Mouse (Mus musculus): Measurements from ENCODE around the gene Dnlz. TPM values are rescaled to one million over a fixed set of nuclear protein-coding genes. Genes with fewer than 3 reads are reported as not detected.
A peak's percentile ranks its signal among the peaks of the same experiment; 100 is the strongest.

Gene Dnlz
- total RNA-seq, 1 experiment from 2014 or later: 3.4 TPM

DNA sequence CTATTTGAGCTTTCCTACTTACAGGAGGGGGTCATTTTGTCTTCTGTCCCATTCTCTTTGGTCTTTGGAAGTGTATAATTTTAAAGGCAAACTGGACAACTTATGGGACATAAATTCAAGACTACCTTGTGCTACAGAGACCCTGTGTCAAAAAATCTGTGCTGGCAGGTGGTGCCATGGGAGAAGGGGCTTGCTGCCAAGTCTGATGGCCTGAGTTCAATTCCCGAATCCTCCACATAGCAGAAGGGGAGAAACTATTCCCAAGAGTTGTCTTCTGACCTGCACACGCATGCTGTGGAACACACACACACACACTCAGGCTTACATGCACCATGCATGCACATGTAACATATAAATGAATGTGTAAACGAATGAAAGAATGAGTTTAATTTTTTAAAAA is 45.2 kb downstream of the Dnlz start:
- no peak for ATAC-seq (replicated peaks; ENCODE audit: insufficient number of reproducible peaks, low FRiP score, low TSS enrichment, poor library complexity, severe bottlenecking)

DNA sequence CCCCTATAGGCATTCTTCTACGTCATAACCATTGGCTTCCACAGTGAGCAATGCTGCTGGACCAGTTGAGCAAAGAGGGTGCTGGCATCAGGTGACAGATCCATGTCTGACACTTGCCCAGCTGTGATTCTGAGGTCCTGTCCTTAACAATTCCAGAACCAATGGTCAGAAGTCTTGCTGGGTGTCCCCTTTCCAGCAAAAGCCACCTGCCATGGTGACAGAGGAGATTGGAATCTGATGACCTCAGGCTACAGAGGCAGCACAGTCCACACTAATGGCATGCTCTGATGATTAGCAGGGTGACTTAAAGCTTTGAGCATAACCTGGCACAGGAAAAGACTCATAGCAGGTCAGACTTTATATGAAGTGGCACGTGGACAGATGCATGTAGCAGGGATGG is 46.4 kb downstream of the Dnlz start:
- ATAC-seq (replicated peaks; ENCODE audit: insufficient number of reproducible peaks, low FRiP score, low TSS enrichment, poor library complexity, severe bottlenecking): no peak

DNA sequence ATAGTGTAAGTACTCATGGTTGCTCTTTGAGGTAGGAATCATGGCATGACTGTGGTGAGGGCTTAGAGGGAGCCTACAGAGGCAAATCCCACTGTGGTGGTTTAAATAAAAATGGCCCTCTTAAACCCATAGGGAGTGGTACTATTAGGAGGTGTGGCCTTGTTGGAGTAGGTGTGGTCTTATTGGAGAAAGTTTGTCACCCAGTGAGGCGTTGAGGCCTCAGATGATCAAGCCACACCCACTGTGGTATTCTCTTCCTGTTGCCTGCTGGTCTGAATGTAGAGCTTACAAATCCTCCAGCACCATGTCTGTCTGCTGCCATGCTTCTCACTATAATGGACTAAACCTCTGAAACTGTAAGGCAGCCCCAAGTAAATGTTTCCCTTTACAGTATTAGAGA is 47.2 kb downstream of the Dnlz start:
- no peak for ATAC-seq (replicated peaks; ENCODE audit: insufficient number of reproducible peaks, low FRiP score, low TSS enrichment, poor library complexity, severe bottlenecking)

DNA sequence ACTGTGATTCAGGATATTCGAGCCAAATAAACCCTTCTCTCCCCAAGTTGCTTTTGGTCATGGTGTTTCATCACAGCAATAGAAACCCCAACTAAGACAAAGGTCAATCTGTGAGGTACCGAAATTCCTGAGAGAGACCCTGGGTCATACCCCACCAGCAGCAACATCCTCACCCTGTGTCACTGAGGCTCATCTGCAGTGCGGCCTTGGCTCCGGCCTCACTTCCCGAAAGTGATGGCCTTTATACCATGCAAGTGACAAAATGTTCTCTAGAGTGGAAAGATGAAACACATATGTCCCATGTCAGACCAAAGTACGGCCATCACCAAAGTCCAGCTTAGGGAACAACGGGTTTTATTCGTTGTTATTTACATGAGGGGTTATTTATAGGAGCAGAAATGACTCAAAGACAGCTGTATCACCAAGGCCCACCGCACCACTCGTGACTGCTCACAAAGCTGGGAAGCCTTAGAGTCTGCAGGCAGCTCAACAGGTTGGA is 49.9 kb downstream of the Dnlz start:
- no peak for ATAC-seq (replicated peaks; ENCODE audit: insufficient number of reproducible peaks, low FRiP score, low TSS enrichment, poor library complexity, severe bottlenecking)

DNA sequence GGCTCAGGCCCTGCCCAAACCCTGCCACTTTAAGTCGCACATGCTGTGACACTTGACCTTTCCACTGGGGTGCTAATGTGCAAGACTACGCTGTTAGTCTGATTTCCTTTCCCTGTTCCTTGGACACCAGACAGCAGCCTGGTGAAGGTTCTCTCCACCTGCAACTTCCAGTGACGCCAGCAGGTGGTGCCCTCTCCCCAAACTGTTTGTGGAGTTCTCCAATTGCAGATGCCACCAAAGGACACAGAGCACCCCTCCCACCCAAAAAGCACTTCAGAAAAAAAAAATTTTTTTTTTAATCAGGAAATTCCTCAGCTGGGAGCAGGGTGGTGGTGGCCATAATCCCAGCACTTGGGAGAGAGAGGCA is 51.1 kb downstream of the Dnlz start:
- ATAC-seq (replicated peaks; ENCODE audit: insufficient number of reproducible peaks, low FRiP score, low TSS enrichment, poor library complexity, severe bottlenecking): peak; percentile 62

DNA sequence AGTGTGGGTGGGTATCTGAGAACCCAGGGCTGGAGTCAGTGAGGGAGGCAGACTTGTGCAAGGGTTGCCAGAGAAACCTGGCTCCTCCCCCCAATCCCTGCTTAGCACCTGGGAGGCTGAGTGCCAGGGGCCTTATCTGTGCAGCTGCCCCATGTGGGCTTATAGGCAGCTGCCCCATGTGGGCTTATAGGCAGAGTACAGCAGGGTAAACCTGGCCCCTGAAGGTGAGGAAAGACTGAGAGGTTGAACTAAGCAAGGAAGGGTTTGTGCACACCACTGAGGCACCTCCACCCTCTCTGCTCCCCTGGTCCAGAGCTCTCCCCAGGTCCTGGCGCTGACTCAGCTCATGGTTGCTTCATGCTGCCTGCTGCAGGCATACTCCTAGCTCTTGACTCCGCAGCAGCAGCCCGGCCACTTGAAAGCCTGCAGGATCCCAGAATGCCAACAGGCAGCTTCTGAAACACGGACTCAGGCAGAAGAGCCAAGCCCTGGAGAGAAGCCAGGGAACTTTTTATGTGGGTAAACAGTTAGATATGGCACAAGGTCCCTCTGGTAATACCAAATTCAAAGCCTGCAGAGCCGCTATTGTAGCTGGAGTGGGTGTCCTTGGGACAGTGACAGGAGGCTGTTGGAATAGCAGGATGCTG is 51.6 kb downstream of the Dnlz start:
- no peak for ATAC-seq (replicated peaks; ENCODE audit: insufficient number of reproducible peaks, low FRiP score, low TSS enrichment, poor library complexity, severe bottlenecking)

DNA sequence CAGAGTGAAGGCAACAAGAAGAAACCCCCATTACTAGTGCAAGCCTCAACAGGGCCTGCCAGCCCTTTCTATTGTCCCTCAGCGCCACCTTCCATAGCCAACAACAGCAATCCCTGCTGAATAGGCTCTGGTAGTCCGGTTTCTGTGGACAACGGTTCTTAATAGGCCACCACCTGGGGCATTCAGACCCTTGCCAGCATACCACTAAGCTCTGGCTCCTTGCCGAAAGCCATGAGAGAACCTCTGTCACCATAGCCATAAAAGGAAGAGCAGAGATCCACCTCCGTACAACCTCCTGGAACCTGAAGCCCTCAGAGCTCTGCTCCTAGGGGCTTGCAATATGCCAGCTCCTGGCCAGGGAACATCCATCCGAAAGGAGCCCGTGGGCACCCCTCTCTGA is 52.6 kb downstream of the Dnlz start:
- ATAC-seq (replicated peaks; ENCODE audit: insufficient number of reproducible peaks, low FRiP score, low TSS enrichment, poor library complexity, severe bottlenecking): no peak

DNA sequence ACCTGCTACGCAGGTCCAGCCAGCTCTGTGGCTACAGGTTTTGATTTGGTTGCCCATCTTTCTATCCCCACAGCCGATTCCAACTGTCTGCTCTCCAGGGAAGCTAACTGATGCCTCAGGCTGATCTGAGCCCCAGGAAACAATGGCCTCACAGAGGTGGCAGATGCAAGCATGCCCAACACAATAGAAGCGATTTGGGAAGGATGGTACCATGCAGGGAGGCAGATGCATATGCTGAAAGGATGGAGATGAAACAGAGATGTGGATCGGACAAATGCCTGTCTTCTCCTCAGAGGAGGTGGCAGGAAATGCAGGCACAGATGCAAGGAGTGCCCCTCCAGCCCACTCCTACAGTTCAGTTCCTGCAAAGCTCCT is 53.1 kb downstream of the Dnlz start:
- no peak for ATAC-seq (replicated peaks; ENCODE audit: insufficient number of reproducible peaks, low FRiP score, low TSS enrichment, poor library complexity, severe bottlenecking)

DNA sequence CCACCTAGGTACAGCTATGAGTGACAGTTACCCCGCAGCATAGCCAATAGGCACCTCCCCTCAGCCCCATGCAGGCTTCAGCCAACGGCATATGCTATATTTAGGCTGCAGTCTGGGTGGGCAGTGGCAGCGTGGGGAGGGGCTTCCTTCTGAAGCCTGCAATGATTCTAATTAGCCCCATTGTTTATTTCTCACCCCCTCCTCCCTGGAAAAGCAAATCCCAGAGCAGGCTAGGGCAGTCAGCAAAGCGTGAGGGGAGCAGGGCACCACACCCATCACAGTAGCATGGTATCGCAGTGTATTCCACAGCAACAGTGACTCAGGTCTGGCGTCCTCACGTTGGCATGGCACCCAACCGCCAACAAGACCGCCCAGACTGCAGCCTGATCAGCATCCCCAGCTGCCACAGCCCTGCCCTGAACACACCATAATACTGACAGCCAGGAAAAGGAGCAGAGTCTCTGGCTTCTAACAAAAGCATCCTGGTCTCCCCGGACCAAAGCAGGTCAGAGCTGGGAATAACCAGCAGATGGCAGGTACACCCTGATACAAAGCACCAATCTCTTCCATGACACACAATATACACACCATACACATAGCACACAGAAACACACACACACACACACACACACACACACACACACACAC is 53.6 kb downstream of the Dnlz start:
- no peak for ATAC-seq (replicated peaks; ENCODE audit: insufficient number of reproducible peaks, low FRiP score, low TSS enrichment, poor library complexity, severe bottlenecking)

Other genes starting within 250 kb of the Dnlz start
- 1.1 to 3.6 TPM (median 1.4 TPM) in 3 replicates for gene Nacc2, start 228.9 kb downstream of the Dnlz start, total RNA-seq (2017)
- not detected in 3 replicates for gene Lhx3, start 143.8 kb downstream of the Dnlz start, total RNA-seq (2017)
- 2.8 to 5.5 TPM (median 3.6 TPM) in 3 replicates for gene Qsox2, start 114.6 kb downstream of the Dnlz start, total RNA-seq (2017)
- not detected in 3 replicates for gene Ccdc187, start 57.6 kb downstream of the Dnlz start, total RNA-seq (2017)
- gene Gpsm1, start 36.6 kb downstream of the Dnlz start, total RNA-seq (2017): 10.2 to 26.9 TPM (median 12.7 TPM) in 3 replicates
- gene Card9, start 8.8 kb upstream of the Dnlz start, total RNA-seq (2017): 82.3 to 116 TPM (median 106 TPM) in 3 replicates
- gene Snapc4, start 28.5 kb upstream of the Dnlz start, total RNA-seq (2017): 29.6 to 63.7 TPM (median 31.7 TPM) in 3 replicates
- 83.7 to 122 TPM (median 118 TPM) in 3 replicates for gene Entr1, start 37.2 kb upstream of the Dnlz start, total RNA-seq (2017)
- 54.9 to 68.4 TPM (median 59.0 TPM) in 3 replicates for gene Pmpca, start 37.2 kb upstream of the Dnlz start, total RNA-seq (2017)
- gene Inpp5e, start 57.1 kb upstream of the Dnlz start, total RNA-seq (2017): 6.1 to 17.0 TPM (median 8.7 TPM) in 3 replicates
- 40.0 to 69.7 TPM (median 50.1 TPM) in 3 replicates for gene Sec16a, start 93.1 kb upstream of the Dnlz start, total RNA-seq (2017)
- gene Notch1, start 164.6 kb upstream of the Dnlz start, total RNA-seq (2017): 11.6 to 22.2 TPM (median 13.8 TPM) in 3 replicates
- gene Egfl7, start 227.9 kb upstream of the Dnlz start, total RNA-seq (2017): not detected in 3 replicates
- gene Gm20532, start 234.5 kb upstream of the Dnlz start, total RNA-seq (2017): not detected in 3 replicates